Mouse (Mus musculus): ENCODE data around the gene Nrp2.

Nrp2 gene

DNA sequence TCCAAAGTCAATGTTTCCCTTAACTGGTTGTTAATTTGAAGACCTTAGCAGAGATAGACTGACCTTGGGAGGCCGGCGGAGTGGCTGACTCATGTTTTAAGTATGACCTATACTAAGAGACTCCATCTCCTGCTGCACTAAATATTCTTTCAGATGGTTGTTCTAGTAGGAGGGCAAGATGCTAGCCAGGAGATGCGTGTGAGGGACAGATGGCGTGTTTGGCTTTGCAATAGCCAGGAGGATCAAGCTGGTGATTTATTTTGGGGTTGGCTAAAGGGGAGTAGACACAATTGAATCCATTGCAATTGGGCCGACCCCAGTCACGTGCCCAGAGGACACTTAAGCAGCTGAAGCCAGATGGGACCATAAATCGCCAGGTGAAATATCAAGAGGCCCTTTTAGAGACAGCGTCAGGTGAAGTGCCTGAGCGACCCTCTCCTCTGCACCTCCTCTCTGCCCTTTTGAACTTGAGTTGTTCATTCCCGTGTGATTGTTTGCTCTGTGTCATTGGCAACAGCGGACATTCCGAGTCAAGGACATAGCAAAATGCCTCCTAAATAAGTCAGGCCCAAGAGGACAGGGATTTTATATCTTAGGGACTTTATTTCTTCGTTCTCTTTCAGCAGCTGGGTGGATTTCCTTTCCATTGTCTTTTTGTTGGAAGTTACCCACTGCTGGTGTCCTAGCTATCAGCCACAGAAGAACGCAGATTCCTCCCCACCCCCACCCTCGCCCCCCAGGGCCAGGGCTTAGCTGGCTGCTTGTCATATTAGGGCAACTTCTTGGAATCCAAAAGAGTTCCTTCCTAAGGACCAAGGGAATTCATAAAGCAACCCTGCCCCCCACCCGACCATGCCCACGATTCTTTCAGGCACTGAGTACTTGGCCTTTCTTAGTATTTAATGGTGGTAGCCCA lies 74.5 kb downstream of the Nrp2 start:
- in situ Hi-C loops (cut with MboI; ENCODE audit: unreplicated experiment in 2 of 2), result no loop called here

DNA sequence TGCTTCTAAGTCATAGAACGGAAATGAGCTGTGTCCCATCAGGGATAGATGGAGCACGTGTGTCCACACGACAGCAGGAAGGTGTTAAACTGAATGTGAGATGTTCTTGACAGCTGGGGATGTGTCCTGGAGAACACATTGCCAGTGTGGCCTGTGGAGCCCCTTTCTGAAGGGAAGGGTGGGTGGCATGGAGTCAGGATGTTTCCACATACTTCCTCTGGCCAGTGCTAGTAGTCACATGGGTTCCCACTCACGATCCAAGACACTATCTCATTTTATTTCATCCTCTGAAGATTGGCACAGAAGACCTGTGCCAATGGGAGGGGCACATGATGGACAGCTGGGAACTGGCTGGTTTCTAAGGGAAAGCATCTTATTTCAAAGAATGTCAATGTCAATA lies 75.8 kb downstream of the Nrp2 start:
- in situ Hi-C loops (cut with MboI; ENCODE audit: unreplicated experiment in 2 of 2), result no loop called here

DNA sequence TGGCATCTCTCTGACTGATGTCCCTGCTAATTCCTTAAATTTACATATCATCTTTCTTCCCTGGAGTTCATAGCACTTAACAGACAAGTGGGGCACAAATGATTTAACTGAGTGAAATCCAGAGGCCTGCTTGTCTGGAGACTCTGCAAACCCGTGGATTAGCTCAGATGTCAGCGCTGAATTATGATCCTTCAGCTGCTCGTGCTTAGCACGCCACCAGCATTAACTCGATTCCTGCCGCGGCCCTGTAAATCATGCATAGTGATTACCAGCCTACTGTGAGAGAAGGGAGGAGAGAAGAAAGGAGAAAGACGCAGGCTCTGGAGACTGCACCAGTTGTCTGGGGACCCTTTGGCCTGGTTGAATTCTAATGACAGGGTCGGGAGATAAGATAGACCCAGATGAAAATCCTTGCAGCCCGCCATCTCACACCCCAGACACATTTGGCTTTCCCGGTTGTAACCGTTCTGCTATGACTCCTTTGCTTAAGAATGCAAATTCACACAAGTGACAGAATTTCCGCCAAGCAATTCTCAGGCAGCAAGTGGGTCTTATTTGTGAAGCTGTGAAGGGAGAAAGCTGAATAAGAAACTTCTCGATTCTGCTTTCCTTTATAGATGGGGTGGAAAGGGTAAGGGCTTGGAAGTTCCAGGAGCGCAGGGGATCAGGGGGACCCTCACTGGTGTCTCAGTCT lies 77.1 kb downstream of the Nrp2 start:
- in situ Hi-C loops (cut with MboI; ENCODE audit: unreplicated experiment in 2 of 2), result no loop called here

DNA sequence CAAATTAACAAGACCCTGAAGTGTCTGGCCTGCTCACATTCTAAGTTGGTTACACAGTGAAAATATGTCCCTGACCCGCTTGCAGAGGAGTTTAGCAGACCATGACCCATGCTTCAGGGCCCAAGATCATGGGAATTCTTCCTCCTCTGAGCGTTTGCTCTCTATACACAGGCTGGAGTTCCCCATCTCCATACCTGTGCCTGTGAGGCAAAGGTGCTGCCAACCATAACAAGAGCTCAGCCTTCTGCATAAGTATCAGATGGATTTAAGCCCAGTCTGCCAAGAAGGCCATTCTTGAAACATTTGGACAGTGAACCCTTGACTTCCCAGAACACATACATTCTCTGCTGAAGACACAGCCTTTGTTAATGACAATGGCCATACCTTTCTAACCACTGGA lies 79.1 kb downstream of the Nrp2 start:
- in situ Hi-C loops (cut with MboI; ENCODE audit: unreplicated experiment in 2 of 2), result no loop called here

DNA sequence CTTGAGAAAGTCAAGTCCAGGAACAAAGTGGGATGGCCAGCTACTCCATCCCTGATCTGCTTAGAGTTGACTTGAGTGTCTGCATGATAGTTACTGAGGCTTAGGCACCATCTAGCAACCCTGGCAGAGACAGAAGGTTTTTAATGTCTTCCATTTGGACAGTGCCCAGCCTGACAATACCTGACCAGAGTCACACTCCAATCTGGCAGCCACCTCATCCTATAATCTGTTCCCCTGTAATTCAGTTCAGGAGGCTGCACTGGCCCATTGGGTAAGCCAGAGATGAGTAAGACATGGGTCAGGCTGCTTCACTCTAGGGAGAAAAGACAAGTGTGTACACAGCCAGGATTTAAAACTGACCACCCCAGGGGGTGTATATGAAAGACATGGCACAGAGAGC lies 79.5 kb downstream of the Nrp2 start:
- in situ Hi-C loops (cut with MboI; ENCODE audit: unreplicated experiment in 2 of 2), result no loop called here

DNA sequence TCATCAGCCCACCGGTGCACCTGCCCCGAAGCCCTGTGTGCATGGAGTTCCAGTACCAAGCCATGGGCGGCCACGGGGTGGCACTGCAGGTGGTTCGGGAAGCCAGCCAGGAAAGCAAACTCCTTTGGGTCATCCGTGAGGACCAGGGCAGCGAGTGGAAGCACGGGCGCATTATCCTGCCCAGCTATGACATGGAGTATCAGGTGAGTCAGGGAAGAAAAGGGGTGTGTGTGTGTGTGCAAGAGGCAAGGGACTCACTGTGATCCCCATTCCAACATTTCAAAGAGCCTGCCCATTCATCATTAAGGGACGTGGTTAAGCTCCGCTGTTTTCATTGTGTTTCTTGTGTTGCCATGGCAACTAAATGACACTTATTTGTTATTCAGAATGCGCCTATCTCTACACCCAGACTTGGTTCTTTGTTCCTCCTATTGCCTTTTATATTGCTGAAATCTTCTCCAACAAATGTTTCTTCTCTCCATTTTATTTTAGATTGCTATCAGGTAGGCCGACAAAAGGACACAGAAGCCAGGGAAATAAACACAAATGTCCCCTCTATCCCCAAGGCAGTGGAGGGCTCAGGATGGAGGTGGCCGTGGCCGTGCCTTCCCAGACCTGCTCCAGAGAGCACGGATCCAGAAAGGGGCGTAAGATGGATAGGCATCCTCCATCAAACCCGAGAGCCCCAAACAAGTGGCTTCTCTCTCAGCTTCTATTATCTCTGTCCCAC lies 80.4 kb downstream of the Nrp2 start:
- in situ Hi-C loops (cut with MboI; ENCODE audit: unreplicated experiment in 2 of 2), result no loop called here

DNA sequence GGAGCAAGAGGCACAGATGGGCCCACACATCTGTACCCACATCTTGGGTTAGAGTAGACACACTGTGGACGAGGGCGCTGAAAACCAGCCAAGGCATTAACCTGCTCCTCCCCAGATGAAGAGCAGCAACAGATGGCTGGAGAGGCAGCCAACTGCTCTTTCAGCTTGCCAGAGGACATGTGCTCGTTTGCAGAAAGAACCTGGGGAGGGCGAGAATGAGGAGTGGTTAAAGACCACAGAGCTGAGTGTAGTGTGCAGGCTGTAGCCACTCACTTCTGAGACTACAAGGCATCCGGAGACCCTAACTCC lies 81.0 kb downstream of the Nrp2 start:
- in situ Hi-C loops (cut with MboI; ENCODE audit: unreplicated experiment in 2 of 2), result no loop called here

DNA sequence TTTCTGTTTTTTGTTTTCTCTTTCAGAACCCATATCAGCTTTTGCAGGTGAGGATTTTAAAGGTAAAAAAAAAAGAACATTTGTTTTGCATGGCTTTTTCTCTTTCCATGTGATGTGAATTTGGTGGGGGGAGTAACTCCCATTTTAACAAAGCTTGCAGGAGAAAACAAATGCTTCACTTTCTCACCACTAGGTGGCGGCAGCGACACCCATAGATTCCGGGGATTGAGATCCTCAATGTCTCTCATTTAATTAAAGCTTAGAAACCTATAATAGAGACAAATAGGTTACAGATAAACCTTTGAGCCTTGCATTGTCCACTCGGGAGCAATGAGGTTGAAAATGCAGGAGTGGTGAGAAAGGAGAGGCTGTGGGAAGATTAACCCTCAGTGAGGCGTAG lies 83.2 kb downstream of the Nrp2 start:
- in situ Hi-C loops (cut with MboI; ENCODE audit: unreplicated experiment in 2 of 2), result no loop called here

DNA sequence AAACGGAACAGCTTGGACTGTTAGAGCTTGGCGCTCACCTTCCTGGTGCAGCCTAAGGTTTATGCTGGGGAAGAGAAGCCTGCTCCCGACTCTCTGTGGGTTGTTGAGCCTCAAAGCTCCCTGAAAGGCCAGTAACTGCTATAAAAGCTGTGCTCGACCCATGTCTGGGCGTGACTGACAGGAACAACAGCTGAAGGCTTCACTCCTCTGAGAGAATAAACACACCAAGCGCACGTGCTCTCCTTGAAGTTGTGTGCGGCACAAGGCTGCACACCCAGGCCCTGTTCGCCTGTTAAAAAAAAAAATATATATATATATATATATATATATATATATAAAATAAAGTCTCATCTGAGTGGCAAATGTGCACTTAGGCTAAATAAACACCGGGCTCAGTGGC lies 84.5 kb downstream of the Nrp2 start:
- in situ Hi-C loops (cut with MboI; ENCODE audit: unreplicated experiment in 2 of 2), result no loop called here

DNA sequence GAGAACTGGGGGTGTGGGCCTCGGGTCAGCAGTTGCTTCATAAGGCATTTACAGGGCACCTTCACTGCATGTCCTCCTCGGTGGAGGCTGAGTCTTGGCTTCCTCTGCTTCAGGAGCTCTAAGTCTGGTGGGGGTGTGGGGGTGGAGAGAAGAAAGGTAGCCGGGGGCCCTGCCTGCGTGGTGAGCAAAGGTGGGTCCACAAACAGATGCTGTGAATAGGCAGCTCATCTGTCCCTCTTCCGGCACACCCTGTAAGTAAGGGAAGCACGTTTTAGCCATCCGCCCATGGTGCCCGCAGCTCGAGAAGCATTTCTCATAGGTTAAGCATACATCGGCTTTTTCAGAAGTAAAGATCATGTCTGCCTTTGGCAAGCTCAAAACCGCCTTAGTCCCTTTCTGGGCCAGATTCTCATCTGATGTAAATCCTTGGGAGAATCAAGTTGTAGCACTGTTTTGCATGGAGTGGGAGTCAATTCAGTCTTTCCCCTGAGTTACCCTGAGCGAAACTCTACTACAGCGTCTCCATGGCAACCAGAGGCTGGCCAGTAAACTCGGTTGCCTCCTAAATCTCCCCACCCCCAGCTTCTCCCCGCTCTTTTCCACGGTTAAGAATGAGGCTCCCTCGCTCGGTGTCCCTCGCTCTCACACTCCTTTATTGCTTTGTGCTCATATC lies 91.3 kb downstream of the Nrp2 start:
- in situ Hi-C loops (cut with MboI; ENCODE audit: unreplicated experiment in 2 of 2), result no loop called here

DNA sequence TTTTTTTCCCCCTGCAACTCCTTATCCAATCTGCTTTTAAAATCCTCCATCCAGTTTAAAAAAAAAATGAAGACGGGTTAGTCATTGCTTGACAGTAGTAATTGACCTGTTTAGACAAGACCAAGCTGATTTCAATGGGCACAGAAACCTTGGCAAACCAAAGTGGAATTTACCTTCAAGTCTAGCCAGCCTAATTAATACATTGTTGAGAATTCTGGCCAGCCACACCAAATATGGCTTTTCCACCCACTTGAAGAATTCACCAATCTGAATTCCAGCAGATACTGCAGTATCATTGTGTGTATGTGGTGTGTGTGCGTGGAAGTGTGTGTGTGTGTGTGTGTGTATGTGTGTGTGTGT lies 91.8 kb downstream of the Nrp2 start:
- in situ Hi-C loops (cut with MboI; ENCODE audit: unreplicated experiment in 2 of 2), result no loop called here

DNA sequence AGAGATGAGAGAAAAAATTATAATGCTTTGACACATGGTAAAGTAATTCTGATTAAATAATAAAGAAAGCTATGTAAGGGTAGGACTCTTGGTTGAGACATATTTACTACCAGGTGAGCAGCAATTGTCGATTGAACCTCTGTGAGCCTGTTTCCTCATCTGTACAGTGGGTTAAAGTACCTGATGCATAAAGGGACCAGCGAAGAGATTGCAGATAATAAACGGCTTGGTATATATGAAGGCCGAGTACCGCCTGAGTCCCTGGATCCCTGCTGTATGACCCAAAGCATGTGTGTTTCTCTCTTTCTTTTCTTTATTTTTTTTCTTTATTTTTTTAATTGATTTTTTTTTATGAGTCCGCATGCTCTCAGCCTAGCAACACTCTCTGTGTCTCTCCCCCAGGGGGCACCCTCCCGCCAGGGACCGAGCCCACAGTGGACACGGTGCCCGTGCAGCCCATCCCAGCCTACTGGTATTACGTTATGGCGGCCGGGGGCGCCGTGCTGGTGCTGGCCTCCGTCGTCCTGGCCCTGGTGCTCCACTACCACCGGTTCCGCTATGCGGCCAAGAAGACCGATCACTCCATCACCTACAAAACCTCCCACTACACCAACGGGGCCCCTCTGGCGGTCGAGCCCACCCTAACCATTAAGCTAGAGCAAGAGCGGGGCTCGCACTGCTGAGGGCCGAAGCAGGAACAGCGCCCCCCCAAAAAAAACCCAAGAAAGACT lies 92.4 kb downstream of the Nrp2 start:
- in situ Hi-C loops (cut with MboI; ENCODE audit: unreplicated experiment in 2 of 2), result no loop called here

DNA sequence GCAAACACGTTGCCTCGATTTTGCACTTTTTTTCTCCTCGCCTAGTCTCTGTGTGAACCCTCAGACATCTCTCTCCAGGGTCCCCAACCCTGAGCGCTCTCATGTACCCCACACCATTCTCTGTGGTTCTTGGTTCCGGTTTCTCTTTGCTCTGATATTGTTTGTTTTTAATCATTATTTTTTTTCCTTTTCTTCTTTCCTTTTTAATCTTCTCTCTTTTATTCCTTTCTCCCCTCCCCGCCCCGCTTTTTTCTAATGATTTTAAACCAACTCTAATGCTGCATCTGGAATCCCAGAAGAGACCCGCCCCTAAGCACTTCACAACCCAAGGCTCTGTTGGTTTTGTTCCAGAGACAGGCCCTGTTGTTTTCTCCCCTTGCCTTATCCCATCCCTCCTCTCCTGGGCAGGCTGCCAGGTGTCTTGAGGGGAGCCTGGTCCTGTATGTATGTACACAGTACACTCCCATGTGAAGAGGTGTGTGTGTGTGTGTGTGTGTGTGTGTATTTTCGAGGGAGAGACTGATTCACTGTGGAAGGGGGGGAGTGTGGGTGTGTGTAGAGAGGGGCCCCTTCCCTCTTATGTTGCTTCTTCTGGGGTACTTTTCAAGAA lies 93.1 kb downstream of the Nrp2 start:
- in situ Hi-C loops (cut with MboI; ENCODE audit: unreplicated experiment in 2 of 2), result no loop called here

DNA sequence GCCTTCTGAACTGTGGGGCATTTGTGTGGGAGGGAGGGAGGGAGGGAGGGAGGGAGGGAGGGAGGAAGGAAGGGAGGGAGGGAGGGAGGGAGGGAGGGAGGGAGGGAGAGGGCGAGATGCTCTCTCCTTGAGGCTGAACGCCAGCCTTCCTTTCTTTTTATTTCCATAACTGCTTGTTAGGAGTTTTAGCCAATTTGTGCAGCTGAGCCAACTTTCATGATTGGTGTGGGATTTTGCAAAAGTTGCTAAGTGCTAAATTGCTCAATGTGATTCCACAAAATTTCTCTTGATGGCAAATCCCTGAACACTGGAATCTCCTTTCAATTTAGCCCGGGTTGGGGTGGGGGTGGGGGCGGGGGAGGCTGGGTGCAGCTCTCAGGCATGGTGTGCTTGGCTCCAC lies 96.3 kb downstream of the Nrp2 start:
- in situ Hi-C loops (cut with MboI; ENCODE audit: unreplicated experiment in 2 of 2), result no loop called here

DNA sequence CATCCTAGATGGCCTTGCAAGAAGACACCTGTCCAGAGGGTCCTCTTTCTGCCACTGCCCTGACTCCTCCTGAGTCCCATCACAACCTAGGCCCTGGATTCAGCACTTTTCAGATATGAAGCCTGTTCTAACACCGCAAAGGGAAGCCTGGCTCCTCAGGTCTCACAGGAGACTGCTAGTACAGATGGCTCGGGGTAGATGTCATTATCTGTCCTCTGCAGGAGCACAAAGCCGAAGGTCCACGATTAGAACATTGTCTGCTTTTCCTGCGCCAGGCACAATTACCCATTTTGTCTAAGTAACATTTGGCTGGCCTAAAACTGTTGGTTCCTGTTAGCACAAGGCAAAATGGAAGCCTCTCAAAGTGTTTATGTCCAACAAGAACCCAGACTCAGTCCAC lies 97.3 kb downstream of the Nrp2 start:
- in situ Hi-C loops (cut with MboI; ENCODE audit: unreplicated experiment in 2 of 2), result no loop called here

DNA sequence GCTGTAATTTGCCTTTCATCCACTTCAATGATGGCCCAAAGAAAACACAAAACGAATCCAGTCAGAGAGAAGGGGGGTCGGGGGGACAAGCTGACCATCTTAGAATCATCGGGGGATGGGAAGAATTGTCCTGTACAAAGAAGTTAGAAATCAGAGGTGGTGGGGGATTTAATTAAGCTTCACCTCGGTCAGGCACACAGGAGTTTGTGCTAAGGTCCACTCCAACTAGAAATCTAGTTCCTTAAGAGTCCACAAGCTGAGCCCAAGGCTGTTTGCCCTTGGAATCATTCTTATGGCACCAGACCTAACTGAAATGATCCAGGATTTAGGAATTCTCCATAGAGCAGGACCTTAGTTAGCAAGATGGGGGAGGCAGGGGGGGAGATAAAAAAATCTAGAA lies 98.3 kb downstream of the Nrp2 start:
- in situ Hi-C loops (cut with MboI; ENCODE audit: unreplicated experiment in 2 of 2), result no loop called here

DNA sequence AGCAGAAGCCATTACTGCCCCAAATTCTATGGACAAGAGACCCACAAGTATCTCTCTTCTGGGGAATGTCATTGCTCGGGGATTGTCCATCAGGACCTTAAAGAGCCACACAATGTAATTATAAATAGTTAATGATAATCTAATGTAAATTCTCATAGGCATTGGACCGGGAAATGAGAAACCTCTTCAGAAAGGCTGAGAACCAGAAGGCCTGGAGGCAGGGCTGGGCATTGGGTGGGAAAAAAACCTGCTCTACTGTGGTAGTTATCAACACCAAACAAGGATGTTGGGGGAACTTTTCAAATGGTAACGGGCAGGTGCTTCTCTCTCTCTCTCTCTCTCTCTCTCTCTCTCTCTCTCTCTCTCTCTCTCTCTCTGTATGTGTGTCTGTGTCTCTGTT lies 98.8 kb downstream of the Nrp2 start:
- in situ Hi-C loops (cut with MboI; ENCODE audit: unreplicated experiment in 2 of 2), result no loop called here

DNA sequence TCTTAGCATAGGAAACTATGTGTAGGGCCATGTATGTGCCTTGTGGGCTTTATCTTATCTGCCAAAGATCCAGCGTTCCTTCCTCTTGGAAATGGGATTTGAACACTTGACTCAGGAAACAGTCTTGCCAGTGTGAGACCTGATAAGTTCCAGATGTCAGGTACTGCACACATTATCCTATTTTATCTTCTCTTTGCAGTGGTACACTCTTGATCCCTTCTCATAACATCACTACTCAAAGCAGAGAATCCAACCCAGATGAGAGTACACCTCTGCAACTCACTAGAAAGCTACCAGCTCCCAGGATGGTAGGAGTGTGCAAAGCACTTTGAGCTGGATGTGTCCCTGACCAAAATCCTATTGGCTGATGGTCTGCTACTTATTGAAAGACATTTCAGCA lies 100.5 kb downstream of the Nrp2 start:
- in situ Hi-C loops (cut with MboI; ENCODE audit: unreplicated experiment in 2 of 2), result no loop called here

DNA sequence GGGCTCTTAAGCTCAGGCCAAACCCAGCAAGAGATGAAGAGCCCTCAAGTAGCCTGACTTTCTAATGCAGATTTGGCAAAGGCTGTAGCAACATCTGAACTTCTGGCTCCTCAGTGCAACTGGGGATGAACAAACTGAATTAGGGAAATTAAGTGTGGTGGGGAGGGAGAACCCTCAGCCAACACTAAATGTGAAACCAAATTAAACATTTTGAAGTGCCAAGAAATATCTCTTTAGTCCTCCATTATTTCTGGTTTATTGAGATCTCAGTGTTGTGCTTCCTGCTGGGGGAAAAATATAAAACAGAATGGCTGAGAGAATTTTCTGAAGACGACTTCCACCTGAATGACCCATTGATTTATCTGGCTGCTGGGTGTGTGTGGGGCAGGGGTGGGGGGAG lies 102.9 kb downstream of the Nrp2 start:
- in situ Hi-C loops (cut with MboI; ENCODE audit: unreplicated experiment in 2 of 2), result no loop called here

DNA sequence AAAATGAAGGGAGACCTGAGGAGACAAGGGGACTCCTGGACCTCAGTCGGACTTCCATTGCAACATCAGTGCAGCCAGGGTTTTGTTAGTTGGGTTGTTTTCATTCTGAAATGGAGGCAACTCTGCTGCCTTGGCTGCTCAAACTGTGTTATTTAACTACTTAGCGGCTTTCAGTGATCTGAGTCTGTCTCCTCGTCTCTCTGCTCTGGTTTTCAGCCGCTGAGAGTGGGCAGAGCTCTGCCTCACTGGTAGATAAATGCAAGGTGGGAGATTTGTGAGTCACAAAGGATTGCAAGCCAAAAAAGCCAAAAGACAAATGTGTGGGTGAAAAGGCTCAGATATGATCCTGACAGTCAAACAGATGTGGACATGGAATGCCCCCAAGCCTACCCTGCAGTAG lies 105.3 kb downstream of the Nrp2 start:
- in situ Hi-C loops (cut with MboI; ENCODE audit: unreplicated experiment in 2 of 2), result no loop called here

Data from v-Abl transformed pro-B cells (cell line).